Mouse (Mus musculus) lung, postnatal 0 days (tissue): ENCODE data around the gene St6galnac5. TPM values are rescaled to one million over a fixed set of nuclear protein-coding genes. Genes with fewer than 3 reads are reported as not detected.

Source experiments
- ATAC-seq: fragments of 200-750 bp; cut with Nextera tagmentation; 2 replicates; pipeline ENCODE4 v1.8.0; 2017; ENCODE audit warnings: moderate library complexity
- DNase-seq: peaks from one replicate; pipeline ENCODE4 v3.0.0-alpha.2; 2016; ENCODE audit warnings: low spot score
- H3K27ac ChIP-seq: fragments of 300-500 bp; sonication (generic); 2 replicates; pipeline ENCODE4 v1.5.1; 2014; ENCODE audit warnings: antibody characterized with exemption, mild to moderate bottlenecking, low read length, mixed read lengths
- H3K27me3 ChIP-seq: fragments of 300-500 bp; sonication (generic); replicated peaks from 2 replicates; pipeline ENCODE4 v1.6.1; 2014; ENCODE audit warnings: low read length, mixed read lengths; ENCODE audit not compliant: insufficient read depth
- H3K36me3 ChIP-seq: fragments of 300-500 bp; sonication (generic); 2 replicates; pipeline ENCODE4 v1.6.1; 2014; ENCODE audit warnings: low read length, mixed read lengths; ENCODE audit not compliant: insufficient read depth
- H3K4me1 ChIP-seq: fragments of 300-500 bp; sonication (generic); 2 replicates; pipeline ENCODE4 v1.6.1; 2014; ENCODE audit warnings: antibody characterized with exemption, low read depth, low read length, mixed read lengths; ENCODE audit not compliant: insufficient read depth
- H3K4me2 ChIP-seq: fragments of 300-500 bp; sonication (generic); replicated peaks from 2 replicates; pipeline ENCODE4 v1.6.1; 2014; ENCODE audit warnings: low read depth, mild to moderate bottlenecking, low read length, moderate library complexity, mixed read lengths
- H3K4me3 ChIP-seq: fragments of 300-500 bp; sonication (generic); 2 replicates; pipeline ENCODE4 v1.5.1; 2014; ENCODE audit warnings: low read depth, low read length
- H3K9ac ChIP-seq: fragments of 300-500 bp; sonication (generic); replicated peaks from 2 replicates; pipeline ENCODE4 v1.6.1; 2014; ENCODE audit warnings: low read depth, mild to moderate bottlenecking
- H3K9me3 ChIP-seq: fragments of 300-500 bp; sonication (generic); 2 replicates; pipeline ENCODE4 v1.6.1; 2016; ENCODE audit warnings: low read length, mixed read lengths
- CTCF ChIP-seq: IDR thresholded peaks from 2 replicates; pipeline ENCODE4 v1.5.1; 2016; ENCODE audit warnings: antibody characterized with exemption, mild to moderate bottlenecking
- EP300 ChIP-seq: IDR thresholded peaks from 2 replicates; pipeline ENCODE4 v1.6.1; 2016; ENCODE audit warnings: antibody characterized with exemption, mild to moderate bottlenecking, control low read depth
- WGBS: fragments of 180-500 bp; shearing (Covaris S2); extraction: QIAGEN DNeasy Blood & Tissue Kit; methylation state at CpG from one replicate; pipeline ENCODE4 v1.1.7; 2014; 5-methylcytosine and 5-hydroxymethylcytosine counted together
- polyA plus RNA-seq: library from polyadenylated mRNA; unstranded; fragments of >200 nt; fragmentation: Nextera tagmentation; extraction: Ambion mirVana; gene quantifications from 2 replicates; pipeline ENCODE4 v1.2.1, GENCODE M21; 2015

Gene St6galnac5
- polyA plus RNA-seq, 1 experiment from 2014 or later = 2.4 TPM

- no peak overlapping the region for H3K4me3 ChIP-seq
- no peaks in the 10 kb centered on the region for H3K36me3 ChIP-seq
- no peaks in the 10 kb centered on the region for H3K27me3 ChIP-seq
- no peaks in the 10 kb centered on the region for H3K9me3 ChIP-seq
- no peak overlapping the region for H3K9ac ChIP-seq
- TF ChIP-seq CTCF = no peak
- TF ChIP-seq EP300 = no peak
- DNase-seq (no peak), ATAC-seq (no peak)
- no peak overlapping the region for H3K27ac ChIP-seq
- H3K4me1 ChIP-seq = no peaks in the 10 kb centered on the region
- no peak overlapping the region for H3K4me2 ChIP-seq
- WGBS = 93% methylated on average over 9 of the region's 9 CpGs
These were observed 83.1 kb downstream of the St6galnac5 start for GRCm38 (mm10) chr3:152898906-152899305.

- TF ChIP-seq EP300 = no peak
- TF ChIP-seq CTCF = no peak
- ATAC-seq (no peak), DNase-seq (no peak)
- Histone ChIP-seq H3K4me2 (no peak overlapping the region), H3K4me1 (no peaks in the 10 kb centered on the region), H3K36me3 (no peaks in the 10 kb centered on the region), H3K27ac (no peak overlapping the region), H3K4me3 (no peak overlapping the region), H3K9ac (no peak overlapping the region), H3K27me3 (no peaks in the 10 kb centered on the region), H3K9me3 (no peaks in the 10 kb centered on the region)
- 75% methylated on average over 5 of the region's 5 CpGs for WGBS
These were observed 84.8 kb downstream of the St6galnac5 start for GRCm38 (mm10) chr3:152897196-152897595.

DNA sequence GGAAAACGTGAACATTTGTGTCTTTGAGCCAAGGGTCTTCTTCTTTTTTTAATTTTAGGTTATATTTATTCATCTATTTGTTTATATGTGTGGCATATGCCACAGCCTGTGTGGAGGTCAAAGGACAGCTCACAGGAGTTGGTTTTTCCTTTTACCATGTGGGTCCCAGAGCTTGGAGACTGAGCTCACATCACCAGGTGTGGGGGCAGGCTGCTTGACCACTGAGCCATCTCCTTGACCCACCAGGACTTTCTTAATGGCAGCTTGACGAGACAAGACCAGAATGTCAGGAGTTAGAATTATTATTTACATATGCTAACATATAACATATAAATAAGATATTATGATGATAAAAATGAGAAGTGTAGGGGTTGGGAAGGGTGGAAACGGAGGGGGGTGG is 85.9 kb downstream of the St6galnac5 start:
- WGBS = 61% methylated on average over 3 of the region's 3 CpGs
- DNase-seq = no peak
- H3K36me3 ChIP-seq = no peaks in the 10 kb centered on the region
- H3K4me2 ChIP-seq = no peak overlapping the region
- H3K4me1 ChIP-seq = no peaks in the 10 kb centered on the region
- TF ChIP-seq EP300 (no peak), CTCF (no peak)
- no peak overlapping the region for H3K4me3 ChIP-seq
- ATAC-seq = no peak
- no peaks in the 10 kb centered on the region for H3K9me3 ChIP-seq
- H3K27ac ChIP-seq = no peak overlapping the region
- no peak overlapping the region for H3K9ac ChIP-seq
- H3K27me3 ChIP-seq = no peaks in the 10 kb centered on the region

DNA sequence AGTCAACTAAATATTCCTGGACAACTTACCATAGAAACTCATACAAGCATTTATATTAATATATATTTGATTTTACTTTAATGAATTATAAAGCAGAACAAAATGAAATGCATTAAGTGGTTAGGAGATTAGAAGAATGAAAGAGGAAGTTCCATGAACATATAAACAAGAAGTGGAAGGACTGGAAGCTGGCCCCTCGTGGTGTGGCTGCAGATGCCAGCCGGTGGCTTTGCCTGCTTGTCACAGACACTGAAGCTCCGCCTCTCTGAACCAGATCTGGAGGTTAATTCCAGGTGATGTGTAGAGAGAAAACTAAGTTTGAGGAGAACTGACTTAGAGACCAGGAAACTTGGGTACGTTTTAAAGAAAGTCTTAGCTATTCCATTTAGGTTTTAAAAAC is 87.1 kb downstream of the St6galnac5 start:
- 31% methylated on average over 4 of the region's 4 CpGs for WGBS
- H3K27ac ChIP-seq = no peak overlapping the region
- H3K9ac ChIP-seq = no peak overlapping the region
- no peak overlapping the region for H3K4me3 ChIP-seq
- TF ChIP-seq CTCF = no peak
- no peak for TF ChIP-seq EP300
- H3K4me2 ChIP-seq = no peak overlapping the region
- no peaks in the 10 kb centered on the region for H3K36me3 ChIP-seq
- no peak for ATAC-seq
- H3K27me3 ChIP-seq = no peaks in the 10 kb centered on the region
- no peaks in the 10 kb centered on the region for H3K4me1 ChIP-seq
- no peak for DNase-seq
- no peaks in the 10 kb centered on the region for H3K9me3 ChIP-seq

DNA sequence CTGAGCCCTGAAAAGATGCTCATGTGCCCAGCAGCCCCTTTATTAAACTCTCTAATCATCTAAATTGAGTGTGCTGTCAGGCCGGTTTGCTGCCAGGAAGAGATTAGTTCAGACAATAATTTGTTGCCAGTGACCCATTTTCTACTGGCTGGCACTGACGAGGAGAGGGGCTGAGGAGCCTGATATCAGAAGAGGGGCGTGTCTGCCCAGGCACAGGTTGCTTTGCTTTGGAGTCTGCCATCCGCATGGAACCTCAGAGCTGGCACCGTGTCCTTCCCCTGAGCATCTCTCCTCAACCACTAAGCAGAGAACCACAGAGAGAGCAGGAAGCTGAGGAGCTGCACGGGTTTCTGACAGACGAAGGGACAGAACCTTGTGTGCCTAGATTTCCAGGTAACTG is 93.9 kb downstream of the St6galnac5 start:
- Histone ChIP-seq H3K36me3 (no peaks in the 10 kb centered on the region), H3K4me2 (no peak overlapping the region), H3K9me3 (no peaks in the 10 kb centered on the region), H3K4me3 (no peak overlapping the region), H3K27ac (no peak overlapping the region), H3K27me3 (no peaks in the 10 kb centered on the region), H3K9ac (no peak overlapping the region), H3K4me1 (no peaks in the 10 kb centered on the region)
- no peak for ATAC-seq
- 63% methylated on average over 7 of the region's 7 CpGs for WGBS
- TF ChIP-seq EP300 (no peak), CTCF (no peak)
- DNase-seq = no peak

DNA sequence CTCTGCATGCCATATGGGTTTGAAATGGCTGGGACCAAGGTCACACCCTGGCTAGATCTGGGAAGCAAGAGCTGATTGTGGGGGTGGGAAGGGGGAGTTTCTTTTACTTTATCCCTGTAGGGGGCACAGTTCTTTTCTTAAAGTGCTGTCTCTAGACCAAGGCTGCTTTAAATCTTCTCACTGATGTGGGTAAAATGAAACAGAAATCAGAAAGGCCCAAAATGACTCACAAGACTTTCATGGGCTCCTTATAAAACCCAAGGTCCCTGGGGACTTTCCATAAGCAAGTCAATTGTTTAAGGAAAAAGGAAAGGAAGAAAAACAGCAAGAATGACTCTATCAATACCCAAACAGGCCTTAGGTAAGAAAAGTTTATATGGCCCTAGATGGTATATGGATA is 95.3 kb downstream of the St6galnac5 start:
- ATAC-seq (no peak), DNase-seq (no peak)
- Histone ChIP-seq H3K27ac (no peak overlapping the region), H3K4me3 (no peak overlapping the region), H3K9me3 (no peaks in the 10 kb centered on the region), H3K27me3 (no peaks in the 10 kb centered on the region), H3K4me2 (no peak overlapping the region), H3K9ac (no peak overlapping the region), H3K4me1 (no peaks in the 10 kb centered on the region), H3K36me3 (no peaks in the 10 kb centered on the region)
- no peak for TF ChIP-seq CTCF
- TF ChIP-seq EP300 = no peak

DNA sequence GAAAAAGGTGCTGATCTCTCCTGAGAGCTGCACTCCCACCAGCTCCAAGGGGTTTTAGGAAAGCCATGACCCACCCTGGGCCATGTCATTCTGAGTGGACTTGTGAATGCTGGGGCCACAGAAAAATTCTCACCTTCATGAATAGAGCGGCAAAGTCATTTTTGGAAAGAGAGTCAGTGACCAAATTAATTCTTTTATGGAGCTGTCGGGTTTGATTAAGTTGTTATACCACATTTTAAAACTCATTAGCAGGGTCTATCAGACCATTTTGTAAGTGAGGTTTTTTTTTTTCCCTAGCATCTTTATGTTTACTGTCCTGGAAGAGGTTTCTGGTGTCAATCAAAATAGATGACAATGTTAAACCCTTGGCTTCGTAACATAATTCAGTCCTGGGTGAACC is 98.5 kb downstream of the St6galnac5 start:
- no peak overlapping the region for H3K4me3 ChIP-seq
- H3K27ac ChIP-seq = no peak overlapping the region
- WGBS = 92% methylated on average over 3 of the region's 3 CpGs
- H3K4me1 ChIP-seq = no peaks in the 10 kb centered on the region
- H3K4me2 ChIP-seq = no peak overlapping the region
- H3K27me3 ChIP-seq = no peaks in the 10 kb centered on the region
- H3K9ac ChIP-seq = no peak overlapping the region
- TF ChIP-seq EP300 (no peak), CTCF (no peak)
- no peaks in the 10 kb centered on the region for H3K36me3 ChIP-seq
- ATAC-seq (no peak), DNase-seq (no peak)
- no peaks in the 10 kb centered on the region for H3K9me3 ChIP-seq
